Mouse (Mus musculus) megakaryocyte progenitor cell, adult 5-6 weeks (primary cell): ENCODE measurements around the gene Cryzl1. TPM values are rescaled to one million over a fixed set of nuclear protein-coding genes. Genes with fewer than 3 reads are reported as not detected.
A peak's percentile ranks its signal among the peaks of the same experiment; 100 is the strongest.

ENCODE experiments used
- ATAC-seq: replicated peaks from 2 replicates; pipeline ENCODE4 v1.8.0; 2016; ENCODE audit warnings: mild to moderate bottlenecking, moderate TSS enrichment, inconsistent platforms; ENCODE audit not compliant: poor library complexity
- total RNA-seq, 2 experiments: library from RNA; stranded (forward) in 1 of 2; stranded (reverse) in 1 of 2; fragments of 157-497, 149-512 nt in 1 of 2; fragments of 200-1000 nt in 1 of 2; gene quantifications; 2 replicates each; pipeline versions ENCODE4 v1.2.3 to v1.2.4; 2015 to 2017

Gene Cryzl1
- total RNA-seq, 2 experiments from 2014 or later = 55.2 to 79.0 TPM

DNA sequence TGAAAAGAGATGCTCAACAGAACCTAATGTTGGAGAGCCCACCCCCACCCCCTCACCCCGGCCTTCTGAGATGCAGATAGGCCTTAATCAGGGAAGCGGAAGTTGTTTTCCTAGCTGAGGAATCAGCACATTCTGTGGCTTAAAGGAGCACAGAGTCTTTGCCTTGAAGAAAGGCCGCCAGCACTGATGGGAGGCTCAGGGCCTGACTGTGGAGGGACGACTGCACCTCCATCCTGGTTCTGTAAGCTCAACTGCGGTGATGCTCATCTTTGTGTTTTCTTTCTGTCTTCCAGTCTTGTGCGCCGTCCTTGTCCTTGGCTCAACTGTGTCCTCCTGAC, 12.1 kb upstream of the Cryzl1 start:
- no peak for ATAC-seq

DNA sequence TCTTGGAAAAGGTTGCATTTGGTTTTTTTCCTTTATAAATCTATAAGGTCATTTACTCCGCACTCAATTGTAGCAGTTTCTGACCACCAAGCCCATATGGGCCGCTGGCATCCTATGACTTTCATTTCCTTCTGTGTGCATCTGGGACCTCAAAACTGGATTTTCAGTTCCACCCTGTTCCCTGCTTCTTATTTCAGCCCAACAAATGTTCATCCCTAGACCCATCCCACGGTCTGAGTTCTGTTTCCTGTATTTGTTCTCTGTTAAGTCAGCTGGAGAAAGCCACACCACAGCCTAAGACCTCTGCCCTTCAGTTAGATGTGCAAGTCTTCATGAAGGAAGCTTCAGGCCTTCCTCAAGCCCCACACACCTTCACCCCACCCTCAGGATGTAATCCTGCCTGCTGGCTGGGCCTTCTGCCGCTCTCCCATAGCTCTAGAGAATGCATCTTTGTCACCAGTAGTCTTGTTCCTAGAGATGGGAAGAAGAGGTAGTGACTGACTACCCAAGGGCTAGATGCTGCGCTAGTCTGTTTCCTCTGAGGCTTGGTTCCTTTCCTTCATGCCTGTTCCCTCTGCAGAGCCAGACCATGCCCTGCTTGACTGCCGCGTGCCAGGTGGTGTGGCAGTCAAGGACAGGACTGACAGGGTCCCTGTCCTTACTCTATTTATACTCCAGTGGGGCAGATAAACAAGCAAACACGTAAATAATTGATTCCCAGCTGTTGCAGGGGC, 11.6 kb upstream of the Cryzl1 start:
- ATAC-seq = peak; percentile 45

DNA sequence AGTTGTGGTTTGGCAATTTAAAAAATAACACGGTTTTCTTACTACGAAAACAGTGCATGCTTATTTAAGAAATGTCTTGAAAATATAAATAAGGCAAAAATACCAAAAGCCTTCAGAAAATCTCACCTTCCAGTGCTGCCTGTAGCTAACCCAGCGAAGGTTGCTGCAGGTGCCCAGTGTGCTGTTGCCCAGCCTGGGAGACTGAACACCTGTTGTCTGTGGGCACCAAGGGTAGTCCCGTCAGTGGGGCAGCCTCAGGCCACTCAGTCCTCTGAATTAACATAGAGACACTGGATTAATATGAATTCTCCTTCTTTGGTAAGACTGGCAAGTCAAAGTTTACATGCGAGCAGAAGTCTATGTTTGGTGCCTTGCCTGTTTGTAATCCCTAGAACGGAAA, 9.7 kb upstream of the Cryzl1 start:
- ATAC-seq = no peak

GRCm38 (mm10) chr16:91736046-91736816, 7.5 kb upstream of the Cryzl1 start:
- no peak for ATAC-seq

DNA sequence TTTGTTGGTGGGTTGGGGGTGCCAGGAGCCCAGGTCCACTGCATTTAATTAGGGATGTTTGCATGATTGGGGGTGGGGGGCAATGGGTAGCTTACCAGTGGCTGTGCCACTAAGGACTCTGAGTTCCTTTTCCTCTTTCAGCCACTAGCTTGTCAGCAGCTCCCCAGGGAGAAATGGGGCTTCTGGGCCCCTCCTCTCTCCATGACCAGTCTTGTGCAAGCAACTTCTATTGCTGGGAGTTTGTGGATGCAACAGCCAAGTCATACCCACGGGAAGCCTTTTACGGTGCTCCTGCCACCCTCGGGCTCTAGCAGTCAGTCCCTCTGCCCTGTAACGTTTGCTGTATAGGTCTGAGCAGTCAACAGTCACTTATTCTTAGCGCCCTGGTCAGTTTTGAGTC, 6.0 kb upstream of the Cryzl1 start:
- ATAC-seq = peak; percentile 77

DNA sequence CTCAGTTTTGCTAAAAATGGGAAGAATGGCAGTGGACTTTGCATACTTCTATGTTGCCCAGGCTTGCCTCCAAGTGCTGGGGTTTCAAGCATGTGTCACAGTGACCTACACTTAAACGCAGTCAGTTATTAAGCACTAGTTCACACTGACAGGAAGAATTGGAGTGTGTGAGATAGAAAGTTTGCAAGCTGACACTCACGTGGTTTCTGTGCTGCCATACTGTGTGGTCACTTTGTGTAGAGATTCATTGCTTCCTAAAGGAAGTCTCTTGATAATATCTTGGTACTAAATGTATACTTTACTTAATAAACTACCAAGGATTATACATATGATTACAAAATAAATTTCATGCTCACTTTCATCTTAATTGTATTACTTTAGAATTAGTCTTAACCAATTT, 4.0 kb upstream of the Cryzl1 start:
- ATAC-seq = no peak

DNA sequence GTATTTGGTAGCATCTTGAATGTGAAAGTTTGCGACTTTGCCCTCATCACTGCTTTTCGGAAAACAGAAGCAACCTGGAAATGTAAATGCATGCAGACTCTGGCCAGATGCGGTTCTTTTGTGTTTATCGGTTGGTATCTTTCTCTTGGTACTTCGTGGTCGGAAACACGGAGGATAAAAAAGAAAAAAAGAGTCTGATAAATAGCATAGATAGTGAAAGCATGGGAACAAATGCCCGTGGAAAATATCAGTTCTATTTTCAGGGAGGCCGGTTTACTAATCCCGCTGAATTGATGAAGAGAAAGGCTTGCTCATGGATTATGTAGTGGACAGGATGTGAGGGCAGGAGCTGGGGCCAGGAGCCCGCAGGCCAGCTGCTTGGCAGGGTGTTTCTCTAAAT, 1.7 kb upstream of the Cryzl1 start:
- no peak for ATAC-seq

DNA sequence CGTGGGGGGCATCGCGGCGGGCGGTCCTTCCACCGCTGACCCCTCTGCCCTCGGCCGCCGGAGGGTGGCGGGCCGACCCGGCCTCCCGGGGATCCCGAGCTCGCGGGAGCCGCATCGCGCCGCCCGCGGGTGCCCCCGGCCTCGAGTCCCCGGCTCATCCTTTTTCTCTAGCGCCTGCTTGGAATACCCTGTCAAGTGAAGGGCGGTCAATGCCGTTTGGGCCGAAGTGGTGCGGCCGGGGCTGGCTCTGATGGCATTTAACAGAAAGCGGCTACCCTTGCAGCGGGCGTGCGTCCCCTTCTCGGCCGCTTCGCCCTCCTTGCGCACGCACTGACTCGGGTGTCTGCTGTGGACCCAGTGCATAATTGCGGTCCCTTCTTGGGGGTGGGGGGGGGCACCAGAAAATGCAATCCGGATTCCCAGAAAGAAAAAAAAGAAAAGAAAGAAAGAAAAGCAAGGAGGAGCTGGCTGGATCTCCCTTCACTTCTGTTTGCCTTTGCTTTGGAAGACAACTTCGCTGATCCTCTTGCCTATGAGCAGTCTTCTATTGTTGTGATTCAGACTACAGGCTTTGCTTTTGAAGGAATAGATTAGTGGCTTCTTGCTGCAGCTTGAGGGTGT, 1.2 kb upstream of the Cryzl1 start:
- ATAC-seq = no peak

DNA sequence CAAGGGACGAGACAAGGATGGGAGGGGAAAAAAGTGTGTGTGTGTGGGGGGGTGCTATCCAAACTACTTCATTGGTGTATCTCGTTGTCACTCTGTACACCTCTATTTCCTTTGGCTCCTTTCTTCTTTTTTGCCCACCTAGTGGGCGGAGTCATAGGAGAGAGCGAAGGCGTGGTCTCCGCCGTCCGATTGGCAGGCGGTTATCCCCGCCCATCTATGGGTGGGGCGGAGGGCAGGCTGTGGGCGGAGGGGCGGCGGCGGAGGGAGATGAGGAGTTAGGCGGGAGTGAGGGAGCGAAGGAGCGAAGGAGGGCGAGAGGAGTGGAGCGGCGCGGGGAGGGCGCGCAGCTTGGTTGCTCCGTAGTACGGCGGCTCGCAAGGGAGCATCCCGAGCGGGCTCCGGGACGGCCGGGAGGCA, 299 bp upstream of the Cryzl1 start, which contains the start of gene Itsn1:
Gene Itsn1, plus strand, starts transcription at position 216 of the 417 bp plus-strand sequence.
- ATAC-seq = peak; percentile 73

- ATAC-seq = peak; percentile 21
Observed at GRCm38 (mm10) chr16:91727433-91727832, 1.3 kb downstream of the Cryzl1 start.

GRCm38 (mm10) chr16:91724247-91724646, 4.5 kb downstream of the Cryzl1 start:
- ATAC-seq = peak; percentile 27

DNA sequence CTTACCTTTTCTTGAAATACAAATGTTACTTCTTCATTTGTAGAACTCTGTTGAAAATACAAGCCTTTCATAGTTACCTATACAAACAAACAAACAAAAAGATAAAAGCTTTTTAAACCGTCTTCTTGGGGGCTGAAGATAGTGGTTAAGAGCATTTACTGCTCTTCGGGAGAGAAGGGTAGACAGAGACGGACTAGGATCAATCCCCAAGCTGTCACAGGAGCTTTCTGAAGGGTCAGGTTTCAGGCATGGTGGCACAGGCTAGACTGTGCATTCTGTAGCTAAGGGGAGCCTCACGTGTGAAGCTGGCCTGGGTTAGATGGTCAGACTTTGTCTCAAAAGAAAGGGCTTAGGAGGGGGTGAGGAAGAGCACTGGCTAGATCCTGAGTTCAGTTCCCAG, 11.4 kb downstream of the Cryzl1 start:
- ATAC-seq = peak; percentile 59

DNA sequence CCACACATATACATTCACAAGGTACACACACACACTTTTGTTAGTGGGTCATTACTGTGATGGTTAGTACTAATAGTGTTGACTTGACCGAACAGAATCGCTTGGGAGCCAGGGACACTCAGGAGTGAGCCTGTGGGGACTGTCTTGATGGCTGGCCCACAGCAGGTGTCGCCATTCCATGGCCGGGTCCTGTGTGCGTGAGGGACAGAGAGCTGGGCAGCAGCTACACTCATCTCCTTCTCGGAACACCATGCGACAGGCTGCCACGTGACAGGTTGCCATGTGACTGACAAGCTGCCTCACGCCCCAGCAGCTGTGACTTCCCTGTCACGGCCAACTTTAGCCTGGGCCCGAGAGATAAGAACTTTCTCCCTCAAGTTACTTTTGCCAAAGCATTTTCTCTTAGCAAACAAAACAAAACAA, 11.8 kb downstream of the Cryzl1 start:
- ATAC-seq = peak; percentile 98

GRCm38 (mm10) chr16:91710241-91710640, 18.5 kb downstream of the Cryzl1 start:
- ATAC-seq = no peak

DNA sequence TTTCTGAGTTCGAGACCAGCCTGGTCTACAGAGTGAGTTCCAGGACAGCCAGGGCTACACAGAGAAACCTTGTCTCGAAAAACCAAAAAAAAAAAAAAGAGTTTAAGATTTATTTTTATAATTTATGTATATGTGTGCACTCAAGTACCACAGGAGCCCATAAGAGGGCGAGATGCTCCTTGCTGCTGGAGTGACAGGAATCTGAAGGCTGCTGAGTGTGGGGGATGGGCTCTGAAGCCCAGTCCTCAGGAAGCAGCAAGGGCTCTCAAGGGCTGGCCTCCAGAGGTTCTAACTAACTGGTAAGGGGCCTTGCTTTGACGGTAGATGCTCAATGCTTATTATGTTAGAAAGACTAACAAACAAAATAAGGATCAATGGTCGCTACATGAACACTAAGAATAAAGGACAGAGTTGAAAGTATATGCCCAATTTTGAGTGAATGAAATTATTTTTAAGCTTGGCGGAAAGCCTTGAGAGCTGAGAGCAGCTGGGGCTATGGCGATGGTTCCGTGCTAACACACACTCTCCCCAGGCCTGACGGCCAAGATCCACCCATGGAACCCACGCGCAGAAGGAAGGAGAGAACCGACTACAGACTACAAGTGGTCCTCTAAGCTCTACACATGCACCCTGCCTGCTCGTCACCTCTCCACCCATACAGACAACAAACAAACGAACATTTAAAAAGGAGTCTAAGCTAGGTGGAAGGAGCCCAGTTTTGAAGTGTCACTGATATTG, 24.0 kb downstream of the Cryzl1 start:
- ATAC-seq = no peak

- ATAC-seq = peak; percentile 53
Observed at GRCm38 (mm10) chr16:91702771-91703188, 26.0 kb downstream of the Cryzl1 start.

DNA sequence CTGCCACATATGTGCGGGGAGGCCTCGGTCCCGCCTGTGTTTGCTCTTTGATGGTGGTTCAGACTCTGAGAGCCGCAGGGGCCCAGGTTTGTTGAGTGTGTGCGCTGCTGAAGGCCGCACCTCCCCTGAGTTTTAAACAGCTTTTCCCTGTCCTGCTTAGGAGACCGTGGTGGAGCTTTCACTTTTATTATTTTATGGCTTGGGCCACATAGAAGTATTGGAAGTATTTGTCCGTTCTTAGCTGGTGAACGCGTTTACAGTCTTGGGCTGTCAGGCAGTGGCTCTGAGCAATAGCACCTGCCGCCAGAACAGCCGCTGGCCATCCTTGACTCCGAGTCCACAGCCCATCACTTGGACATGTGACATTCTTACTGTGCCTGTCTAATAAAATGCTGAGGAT, 26.9 kb downstream of the Cryzl1 start:
- ATAC-seq = no peak

GRCm38 (mm10) chr16:91698995-91699394, 29.8 kb downstream of the Cryzl1 start:
- peak; percentile 56 for ATAC-seq

GRCm38 (mm10) chr16:91695108-91695755, 33.5 kb downstream of the Cryzl1 start:
- ATAC-seq = no peak

- ATAC-seq = peak; percentile 94
Observed at GRCm38 (mm10) chr16:91694455-91695084, 34.2 kb downstream of the Cryzl1 start.
